Mouse (Mus musculus) cerebellum, adult 11-12 months (tissue): ENCODE measurements at regions not wholly inside any gene's neighbourhood (a gene's known extent, or its start where the extent isn't known, plus 50 kb on each side); places are given as distances from the start of the nearest gene placed in this dataset.

ENCODE experiments used
- DNase-seq: peaks from one replicate; pipeline ENCODE4 v3.0.0; 2022

DNA sequence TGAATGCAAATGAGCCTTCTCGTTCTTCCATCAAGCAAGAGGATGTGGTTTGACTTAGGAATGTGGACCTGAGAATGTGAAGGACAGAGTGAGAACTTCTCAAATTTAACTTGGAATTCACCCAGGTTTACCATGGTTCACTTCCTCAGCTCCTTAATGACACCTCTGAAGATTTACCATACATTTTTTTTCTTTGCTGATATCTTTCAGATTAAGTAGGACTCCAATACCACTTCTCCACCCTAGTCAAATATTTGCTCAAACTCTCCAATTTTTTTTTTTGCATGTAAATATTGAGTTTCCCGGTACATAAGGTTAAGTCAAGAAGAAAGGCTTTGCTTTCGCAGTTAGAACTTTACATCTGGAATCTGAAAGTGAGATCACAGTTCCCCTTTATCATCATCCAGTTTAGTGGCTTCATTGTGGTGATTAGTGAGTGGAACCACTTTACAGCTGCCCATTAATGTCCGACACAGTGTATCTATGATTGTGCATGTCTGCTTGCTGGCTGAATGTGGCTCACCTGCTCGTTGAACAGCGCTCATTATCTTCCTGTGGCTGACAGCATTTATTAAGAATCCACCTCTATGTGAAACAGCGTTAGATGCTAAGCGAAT is 446.0 kb upstream of the Adam34 start:
- no peak for DNase-seq

DNA sequence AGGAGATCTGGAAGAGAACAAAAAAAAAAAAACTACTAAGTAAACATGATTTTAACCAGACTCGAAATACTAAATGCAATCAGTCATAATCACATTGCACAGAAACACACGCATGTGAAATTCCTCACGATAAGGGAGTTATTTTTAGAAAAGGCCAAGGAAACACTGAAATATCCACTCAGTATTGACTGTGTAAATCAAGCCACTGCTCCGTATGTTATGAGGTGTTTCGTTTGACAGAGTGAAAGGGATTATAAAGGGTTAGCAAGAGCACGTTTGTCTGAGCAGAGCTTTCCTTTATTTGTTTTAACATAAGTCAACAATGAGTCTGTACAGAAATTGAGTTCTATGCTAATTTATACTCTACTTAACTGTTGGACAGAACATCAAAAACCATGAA is 455.3 kb upstream of the Adam34 start:
- DNase-seq, result no peak

DNA sequence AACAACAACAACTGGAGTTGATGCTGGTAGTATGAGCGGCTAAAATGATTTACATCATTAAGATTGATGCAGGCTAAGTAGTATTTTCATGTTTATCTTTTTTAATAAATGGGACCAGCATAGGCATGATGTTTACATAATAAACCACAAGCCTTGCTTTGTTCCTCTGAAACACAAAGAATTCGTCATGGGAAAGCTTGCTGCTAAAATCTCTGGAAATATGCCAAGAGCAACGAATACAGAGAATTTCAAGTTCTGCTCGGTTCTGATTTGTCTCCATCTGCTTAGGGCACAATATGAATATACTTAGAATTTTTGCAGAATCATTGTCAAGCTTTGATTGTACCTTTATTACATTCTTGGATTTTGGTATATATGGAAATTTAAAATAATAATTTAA is 467.2 kb upstream of the Adam34 start:
- no peak for DNase-seq

DNA sequence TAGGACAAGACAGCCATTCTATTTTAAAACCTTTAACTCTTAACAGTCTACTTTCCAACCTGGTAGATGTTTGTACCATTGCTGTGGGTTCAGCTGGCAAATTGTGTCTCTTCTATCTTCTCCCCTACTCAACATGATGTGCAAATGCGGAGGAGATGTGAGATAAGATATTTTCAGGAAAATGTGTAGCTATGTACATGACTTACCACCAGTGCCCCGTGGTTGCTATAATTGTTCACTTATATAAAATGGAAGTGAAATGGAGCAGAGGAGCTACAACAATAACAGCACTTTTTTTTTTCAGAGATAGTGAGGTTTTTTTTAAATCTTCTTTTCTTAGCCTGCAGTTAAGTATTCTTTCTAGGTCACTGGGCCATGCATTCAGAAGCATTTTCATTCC is 492.4 kb upstream of the Adam34 start:
- DNase-seq, result no peak

DNA sequence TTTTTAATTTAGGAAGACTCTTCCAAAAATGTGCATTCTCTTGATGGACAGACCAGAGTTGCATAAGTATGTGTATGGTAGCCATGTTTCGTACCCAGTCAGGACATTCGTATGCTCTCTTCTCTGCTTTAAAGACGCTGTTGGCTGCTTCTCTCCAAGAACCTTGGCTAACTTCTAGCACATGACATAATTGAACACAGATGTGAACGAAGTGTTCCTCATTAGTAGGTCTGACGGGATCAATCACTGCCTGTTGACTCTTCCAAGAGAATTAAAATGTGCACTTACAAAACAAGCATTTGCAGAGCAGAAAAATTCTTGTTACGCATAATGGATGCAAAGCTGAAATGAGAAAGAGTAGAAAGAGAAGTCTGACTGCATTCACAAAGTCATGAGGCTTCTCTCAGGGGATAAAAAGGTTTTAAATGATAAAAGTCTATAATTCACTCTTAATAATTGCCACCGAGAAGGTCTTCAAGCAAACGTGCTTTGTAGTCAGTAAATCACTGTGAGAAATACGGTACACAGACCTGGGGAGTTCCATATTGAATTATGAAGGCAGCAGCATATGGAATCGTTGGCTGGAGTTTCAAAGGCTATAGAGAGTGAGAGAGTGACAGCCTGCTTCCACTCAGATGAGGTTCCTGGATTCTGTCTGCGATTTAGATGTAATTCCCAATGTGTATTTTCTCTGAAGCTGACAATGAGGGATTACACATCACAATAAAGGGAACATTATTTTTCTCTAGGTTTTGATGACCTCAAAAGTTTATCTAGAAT is 496.7 kb upstream of the Adam34 start:
- DNase-seq, result no peak

DNA sequence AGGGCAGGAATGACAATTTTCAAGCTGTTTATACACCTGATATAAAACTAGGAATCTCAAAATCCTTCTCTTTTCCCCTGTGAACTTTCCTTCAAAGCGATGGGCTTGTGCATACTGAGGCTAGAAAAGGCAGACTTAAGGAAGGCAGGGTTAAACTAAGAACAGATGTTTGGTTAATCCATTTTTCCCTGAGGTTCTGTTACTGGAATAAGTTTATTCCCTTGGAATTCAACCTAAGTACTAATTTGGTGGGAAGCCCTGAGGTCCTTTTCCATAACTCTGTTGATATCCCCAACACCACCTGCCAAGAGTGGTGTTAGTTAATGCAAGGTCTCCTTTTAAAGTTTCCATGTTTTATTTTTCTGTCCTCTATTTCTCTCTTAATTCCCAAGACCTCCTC is 512.5 kb upstream of the Adam34 start:
- DNase-seq, result no peak

DNA sequence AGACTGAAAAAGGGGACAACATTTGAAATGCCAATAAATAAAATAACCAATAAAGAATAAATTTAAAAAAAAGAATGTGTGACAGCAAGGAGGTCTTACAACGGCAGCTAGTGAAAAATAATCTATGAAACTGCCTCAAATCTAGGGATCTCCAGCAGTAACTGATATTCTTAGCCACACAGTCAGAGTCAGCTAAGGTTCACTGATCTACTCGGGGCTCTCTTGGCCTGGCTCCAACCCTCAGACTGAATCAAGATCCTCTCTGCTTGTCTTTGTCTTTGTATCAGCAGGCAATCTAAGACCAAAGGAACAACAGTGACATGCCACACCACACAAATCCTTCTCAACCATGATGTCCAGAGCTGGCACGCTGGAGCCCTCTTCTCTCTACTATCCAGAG is 542.5 kb upstream of the Adam34 start:
- DNase-seq, result no peak

DNA sequence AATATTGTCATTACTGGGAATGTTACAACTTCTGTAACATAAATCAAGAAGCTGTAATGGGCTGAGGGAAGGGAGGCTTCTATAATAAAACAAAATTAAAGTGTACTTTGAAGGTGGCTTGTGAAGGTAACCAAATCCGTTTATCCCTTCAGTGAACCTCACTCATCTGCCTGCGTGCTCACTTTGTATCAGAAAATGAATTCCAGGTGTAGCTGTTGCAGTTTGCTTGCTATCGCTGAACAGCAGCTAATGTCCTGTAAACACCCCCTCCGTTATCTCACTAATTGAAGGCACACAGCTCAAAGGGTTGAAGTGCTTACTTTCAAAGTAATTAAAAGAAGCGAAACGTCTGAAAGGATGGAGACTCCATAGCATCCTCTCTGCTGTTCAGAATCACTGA is 547.2 kb upstream of the Adam34 start:
- no peak for DNase-seq

DNA sequence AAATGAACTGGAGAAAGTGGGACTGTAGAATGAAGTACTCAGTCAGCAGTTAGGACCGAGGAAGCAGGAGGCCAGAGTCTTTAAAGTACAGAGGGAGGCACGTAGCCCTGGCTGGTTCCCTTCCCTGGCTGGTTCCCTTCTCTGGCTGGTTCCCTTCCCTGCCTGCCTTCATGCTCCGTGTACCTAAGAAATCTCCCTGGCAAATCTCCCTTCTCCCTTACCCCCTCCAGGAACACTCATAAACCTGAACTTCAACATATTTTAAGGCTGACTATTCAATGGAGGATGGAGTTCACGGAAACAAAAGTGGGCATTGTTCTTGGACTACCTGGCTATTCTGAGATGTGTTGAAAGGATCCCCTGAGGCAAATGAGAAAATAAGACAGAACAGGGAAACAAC is 551.2 kb upstream of the Adam34 start:
- DNase-seq, result no peak

DNA sequence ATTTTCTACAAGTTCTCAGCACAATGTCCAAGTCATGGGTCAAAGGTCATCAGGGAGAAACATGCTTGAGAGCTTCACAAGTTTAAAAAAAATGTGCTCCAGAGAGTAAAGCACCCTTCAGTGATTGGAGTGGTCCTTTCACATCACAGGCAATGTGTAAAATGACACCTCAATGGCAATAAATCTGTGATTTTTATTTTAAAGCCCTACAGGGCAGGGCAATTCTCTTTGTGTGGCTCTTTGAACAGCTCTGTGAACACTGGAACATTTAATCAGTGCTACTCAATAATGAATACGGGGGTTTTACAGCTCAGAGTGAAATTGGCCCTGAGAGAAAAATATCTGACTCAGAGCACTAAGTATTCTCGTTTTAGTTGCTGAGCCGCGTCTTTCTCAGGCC is 563.5 kb upstream of the Adam34 start:
- DNase-seq, result no peak

DNA sequence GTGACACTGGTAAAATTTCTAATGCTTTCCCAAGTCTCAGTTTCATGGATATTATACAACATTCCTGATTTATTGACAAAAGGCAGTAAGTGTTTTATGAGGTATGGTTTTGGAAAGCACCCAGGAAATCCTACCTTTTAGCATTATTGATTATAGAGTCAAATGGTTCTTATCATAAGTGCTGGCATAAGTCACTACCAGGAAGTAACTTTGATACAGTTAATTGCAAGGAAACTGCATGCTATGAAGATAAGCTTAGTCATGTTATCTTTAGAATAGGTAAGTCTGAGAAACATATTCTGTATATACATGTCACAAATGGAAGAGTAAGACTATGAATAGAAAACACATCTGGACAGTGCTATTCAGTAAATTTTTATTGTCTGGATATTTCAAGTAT is 608.4 kb upstream of the Adam34 start:
- no peak for DNase-seq

DNA sequence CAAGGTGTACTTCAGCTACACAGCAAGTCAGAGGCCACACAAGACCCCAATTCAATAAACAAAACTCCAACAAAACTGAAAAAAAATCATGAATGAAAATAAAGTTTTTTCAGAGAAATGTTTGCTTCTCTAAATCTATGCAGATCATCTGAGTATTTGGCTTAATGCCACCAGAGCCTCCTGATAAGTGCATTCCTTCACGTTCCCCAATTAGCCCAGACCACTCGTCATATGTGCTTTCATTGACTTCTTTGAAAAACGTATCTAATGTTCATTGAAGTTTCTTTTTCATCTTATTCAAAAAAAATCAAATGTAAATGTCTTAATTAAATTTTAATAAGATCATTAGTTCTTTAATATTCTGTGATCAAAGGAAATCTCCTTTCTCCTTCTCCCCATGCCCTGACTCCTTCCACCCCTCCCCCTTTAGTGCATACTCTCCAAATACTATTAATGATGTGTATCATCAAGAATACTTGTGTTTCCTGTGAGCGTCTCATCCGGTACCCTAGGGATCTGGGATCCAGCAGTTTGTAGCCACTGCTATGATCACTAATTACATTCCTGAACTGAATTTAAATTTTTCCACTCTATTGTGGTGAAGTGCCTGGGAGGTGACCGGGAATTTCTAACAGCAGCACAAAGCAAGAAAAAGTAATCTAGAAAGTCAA is 600.8 kb upstream of the Fat1 start:
- DNase-seq, result no peak

DNA sequence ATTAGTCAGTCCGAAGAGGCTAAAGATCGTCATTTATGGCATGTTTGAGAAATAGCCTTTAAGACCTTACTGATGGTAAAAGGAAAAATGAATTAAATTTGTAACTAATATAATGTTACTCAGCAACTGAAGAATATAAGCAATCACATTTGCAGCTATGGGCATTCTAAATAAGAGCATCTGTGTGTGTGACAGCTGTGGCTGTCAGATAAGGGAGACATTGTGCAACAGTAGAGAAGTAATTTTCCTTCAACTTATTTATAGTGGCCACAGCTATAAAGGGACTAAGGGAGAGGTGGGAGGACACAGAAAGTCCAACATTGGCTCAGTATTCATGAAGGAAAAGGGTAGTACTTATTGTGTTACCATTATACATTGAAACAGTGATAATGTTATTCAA is 591.8 kb upstream of the Fat1 start:
- DNase-seq, result no peak

DNA sequence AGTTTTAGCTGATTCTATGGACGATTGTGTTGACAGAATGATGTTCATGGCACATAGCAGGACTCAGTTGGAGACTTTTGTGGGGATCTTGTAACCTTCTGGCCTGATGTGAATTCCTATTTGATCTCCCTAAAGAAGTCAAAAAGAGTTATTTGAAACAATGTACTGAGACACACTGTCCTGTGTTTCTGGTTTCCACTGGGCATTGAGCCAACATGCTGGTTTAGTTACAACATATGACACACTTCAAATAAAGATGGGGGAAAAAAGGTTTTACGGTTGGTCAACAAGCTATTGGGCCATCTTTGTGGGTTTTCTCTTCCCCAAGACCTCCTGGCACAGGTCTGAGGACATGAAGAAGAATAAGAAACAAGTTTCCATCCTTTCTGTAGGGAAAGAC is 591.3 kb upstream of the Fat1 start:
- DNase-seq, result no peak

DNA sequence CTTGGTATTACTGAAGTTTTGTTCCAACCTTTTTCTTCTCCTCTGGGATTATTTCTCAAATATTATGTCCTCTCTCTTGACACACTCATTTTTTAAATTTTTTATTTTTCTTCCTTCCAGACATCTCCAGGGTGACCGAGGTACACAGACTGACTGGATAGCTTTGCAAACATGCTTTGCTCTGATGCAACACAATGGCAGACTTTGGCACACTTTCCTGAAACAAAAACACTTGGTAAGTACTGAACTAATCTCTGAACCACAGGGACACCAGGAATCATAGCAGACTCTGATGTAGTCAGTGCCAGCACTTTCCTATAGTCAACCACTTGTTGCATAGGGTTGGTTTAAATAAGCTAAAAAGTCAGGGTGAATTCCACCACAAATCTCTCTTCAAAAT is 587.8 kb upstream of the Fat1 start:
- no peak for DNase-seq

DNA sequence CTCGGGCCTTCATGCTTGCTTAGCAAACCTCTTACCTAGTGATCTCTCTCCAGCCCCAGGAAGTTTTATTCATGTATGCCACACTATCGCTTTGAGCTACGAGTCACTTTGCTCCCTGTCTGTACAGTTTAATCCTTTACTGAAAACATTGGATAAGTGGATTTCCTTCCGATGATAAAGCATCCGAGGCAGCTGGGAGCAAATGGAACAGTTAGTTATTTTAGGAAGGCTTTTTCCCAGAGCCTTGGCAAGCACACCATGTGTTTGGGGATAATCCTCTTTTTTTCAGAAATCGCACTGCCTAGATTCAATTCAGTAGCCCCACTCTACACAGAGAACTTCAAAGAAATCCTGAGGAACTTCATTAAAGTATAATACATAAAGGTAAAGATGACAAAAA is 561.3 kb upstream of the Fat1 start:
- DNase-seq, result no peak

DNA sequence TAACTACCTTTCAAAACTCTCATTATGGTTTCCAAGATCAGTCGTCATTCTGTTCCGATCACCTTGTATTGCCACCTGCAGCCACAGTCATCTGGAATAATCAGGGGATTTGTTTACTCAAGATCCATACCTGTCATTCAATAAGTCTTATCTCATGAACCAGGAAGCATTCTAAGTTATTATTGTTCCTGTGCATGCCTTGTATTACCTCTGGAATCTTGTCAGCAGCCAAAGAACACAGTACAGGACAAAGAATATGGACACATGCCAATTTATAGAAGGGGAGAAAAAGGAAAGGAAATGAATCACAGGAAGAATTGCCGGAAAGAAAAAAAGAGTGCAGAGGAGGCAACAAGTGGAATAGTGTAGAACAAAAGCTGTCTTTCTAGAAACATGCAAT is 557.5 kb upstream of the Fat1 start:
- no peak for DNase-seq

DNA sequence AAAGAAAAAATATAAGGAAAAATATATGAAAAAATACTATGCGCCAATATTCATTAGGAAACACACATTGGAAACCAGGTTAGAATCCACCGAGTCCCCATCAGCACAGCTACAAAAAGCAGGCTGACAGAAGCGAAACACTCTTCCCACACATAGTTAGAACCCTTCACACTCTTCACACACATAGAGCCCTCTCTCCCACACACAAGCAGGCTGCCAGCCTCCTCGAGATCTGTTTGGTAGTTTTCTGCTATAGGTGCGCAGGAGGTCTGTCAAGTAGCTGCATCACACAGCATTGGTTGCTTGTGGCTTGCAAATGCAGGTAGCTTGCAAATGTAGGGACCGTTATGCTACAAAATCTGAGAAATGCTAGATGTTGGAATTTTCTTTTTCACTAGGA is 526.8 kb upstream of the Fat1 start:
- no peak for DNase-seq

DNA sequence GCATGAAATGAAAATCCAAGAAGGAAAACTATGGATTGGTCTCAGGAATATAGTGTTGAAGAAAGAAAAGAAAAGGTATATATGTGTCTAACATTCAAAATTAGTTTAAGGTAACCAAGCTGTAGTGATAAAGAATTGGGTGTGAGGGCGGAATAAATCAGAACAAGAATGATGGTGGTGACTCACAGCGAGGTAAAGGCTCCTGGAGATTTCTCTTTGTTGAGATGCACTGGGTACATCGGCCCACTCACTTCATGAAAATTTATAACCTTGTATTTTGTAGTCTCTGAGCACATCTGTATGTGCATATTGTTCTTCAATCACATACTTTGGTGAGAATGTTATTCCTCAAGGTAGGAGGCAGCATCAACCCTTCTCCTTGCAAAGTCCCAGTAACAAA is 525.0 kb upstream of the Fat1 start:
- DNase-seq, result no peak

DNA sequence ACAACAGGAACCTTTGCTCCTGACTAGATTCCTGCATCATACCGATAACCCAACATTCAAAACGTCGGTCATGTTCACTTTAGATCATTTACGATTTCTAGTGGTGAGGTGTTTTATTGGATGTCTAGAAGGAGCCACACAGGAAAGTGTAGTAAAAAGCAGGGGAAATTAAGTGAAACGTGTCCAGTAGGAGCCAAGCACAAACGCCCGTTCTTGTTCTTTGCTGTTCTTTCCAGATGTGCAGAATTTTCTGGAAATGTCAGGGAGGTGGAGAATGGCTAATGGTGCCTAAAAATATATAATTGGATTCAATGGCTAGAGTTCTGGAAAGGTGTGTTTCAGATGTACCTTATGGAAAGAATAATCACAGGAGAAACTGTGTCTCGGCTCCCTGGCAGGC is 517.2 kb upstream of the Fat1 start:
- DNase-seq, result no peak

DNA sequence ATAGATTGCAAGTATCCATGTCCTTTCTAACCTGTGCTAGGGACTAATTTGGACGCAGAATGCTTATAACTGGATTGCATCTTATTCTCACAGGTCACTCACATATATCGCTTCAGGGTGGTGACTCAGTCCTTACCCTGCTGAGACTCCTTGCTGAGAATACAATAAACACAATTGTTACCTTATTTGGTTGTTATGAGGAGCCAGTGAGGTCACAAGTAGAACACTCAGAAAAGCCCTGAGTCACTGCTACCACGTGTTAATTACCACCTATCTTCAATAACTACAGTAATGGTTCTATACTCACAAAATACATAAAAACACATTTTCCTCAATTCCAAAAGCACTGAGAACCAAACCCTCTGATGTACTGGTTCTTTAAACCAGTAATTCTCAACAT is 479.8 kb upstream of the Fat1 start:
- DNase-seq, result no peak

DNA sequence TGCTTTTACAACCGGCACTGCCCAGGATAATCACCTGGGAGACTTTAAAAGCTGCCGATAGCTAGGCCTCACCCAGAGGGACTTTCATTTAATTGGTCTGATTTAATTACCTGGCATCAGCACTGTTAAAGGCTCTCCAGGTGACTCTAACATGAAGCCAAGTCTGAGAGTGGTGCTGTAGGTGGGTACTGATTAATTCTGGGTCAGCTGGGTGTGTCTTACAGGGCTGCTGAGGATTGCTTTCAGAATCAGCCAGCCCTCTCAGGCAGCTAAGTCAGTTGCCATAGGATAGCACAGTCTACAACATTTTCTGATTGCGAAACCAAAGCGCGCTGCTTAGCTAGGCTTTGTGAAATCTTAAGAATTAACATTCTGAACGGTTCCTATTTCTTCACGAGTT is 478.9 kb upstream of the Fat1 start:
- no peak for DNase-seq

DNA sequence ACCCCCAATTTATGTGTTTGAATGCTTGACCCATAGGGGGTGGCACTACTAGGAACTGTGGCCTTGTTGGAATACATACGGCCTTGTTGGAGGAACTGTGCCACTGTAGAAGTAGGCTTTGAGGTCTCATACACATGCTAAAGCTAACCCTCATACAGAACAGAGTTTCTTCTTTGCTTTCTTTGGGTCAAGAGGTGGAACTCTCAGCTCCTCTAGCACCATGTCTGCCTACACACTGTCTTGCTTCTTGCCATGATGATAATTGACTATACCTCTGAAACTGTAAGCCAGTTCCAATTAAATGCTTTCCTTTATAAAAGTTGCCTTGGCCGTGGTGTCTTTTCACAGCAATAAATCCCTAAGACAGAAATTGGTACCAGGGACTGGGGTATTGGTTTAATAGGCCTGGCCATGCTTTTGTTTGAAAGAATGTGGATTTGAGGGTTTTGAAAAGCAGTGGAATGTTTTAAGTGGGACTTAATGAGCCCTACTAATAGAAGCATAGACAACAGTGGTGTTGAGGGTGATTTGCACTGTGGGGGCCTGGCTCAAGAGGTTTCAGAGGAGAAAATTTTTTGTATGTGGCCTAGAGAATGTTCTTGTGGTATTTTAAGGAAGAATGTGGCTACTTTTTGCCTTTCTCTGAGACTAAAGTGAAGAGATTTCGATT is 468.7 kb upstream of the Fat1 start:
- DNase-seq, result no peak

DNA sequence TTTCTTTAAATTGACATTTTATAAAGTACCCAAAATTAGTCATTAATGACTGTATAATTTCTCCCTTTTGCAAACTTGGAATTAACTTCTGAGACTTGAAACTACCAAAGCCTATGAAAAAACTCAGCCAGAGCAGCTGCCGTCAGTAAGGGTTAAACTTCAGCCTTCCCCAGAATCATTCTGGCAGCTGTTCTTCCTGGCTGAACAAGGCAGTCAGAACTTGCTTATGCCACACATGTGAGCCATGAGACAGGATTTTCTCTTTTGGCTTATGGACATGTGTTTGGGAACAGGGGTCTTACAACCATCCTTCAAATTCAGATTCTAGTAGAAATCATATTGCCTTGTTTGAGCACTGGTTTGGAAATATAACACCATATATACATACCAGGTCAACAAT is 422.4 kb upstream of the Fat1 start:
- DNase-seq, result no peak
